Mouse (Mus musculus): ENCODE data around the gene Olfm2. TPM values are rescaled to one million over a fixed set of nuclear protein-coding genes. Genes with fewer than 3 reads are reported as not detected.

Olfm2 gene
- polyA plus RNA-seq, 1 experiment = 4.4 TPM

DNA sequence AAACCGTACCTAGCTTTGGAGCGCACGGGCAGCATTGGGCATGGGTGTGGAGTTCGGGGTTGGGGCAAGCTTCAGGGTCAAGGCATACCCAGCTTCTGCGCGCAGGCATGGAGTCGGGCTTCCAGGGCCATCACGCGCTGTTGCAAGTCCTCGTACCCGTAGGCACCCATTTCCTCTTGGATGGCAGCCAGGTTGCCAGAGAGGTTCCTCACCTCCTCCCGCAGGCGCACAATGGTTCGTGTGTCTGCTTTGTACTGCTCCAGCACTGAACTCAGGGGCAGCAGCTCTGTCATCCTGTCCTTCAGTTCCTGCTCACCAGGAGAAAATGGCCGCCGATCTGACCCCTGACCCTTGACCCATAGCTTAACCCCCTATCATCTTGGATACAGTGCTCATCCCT lies 74.1 kb downstream of the Olfm2 start:
- peaks cover 2% of the 10 kb centered on the region for H3K4me1 ChIP-seq (ENCODE audit: control insufficient read depth, insufficient read depth, low read length)
- H3K27me3 ChIP-seq (ENCODE audit: control insufficient read depth, insufficient read depth, low read length, poor library complexity, severe bottlenecking) = no peaks in the 10 kb centered on the region
- H3K27ac ChIP-seq (ENCODE audit: insufficient read depth, low read length) = no peak overlapping the region
- H3K4me3 ChIP-seq (ENCODE audit: low read depth, low read length) = peak overlapping the region; percentile 19
- TF ChIP-seq POLR2A (IDR thresholded peaks at IDR 0.05; ENCODE audit: insufficient read depth, low read length) (no peak), CTCF (IDR thresholded peaks at IDR 0.05; ENCODE audit: low read depth, low read length) (no peak), EP300 (IDR thresholded peaks at IDR 0.05; ENCODE audit: insufficient read depth, low read depth, low read length) (no peak)
- no peak overlapping the region for H3K9ac ChIP-seq (ENCODE audit: low read depth, poor library complexity, severe bottlenecking)
- H3K9me3 ChIP-seq (replicated peaks; ENCODE audit: control insufficient read depth, insufficient read depth, low read length, poor library complexity, severe bottlenecking) = no peaks in the 10 kb centered on the region
- H3K36me3 ChIP-seq (ENCODE audit: control insufficient read depth, insufficient read depth, low read length, poor library complexity, severe bottlenecking) = no peaks in the 10 kb centered on the region

DNA sequence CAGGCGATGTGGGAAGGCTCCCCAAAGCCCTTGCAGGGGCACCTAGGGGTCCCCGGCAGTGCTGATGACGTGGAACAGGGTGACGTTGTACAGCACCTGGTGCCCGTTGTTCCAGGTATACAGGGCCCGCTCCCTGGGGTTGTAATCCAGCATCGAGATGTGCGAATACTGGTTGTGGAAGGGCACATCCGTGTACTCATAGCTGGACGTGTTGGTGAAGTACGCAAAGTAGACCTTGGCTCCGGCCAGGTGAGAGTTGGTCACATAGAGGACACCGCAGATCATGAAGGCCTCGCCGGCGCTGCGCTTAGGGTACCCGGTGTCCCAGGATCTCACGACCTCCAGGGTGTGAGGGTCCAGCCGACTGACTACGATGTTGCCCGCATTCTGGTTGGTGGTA lies 78.1 kb downstream of the Olfm2 start:
- no peaks in the 10 kb centered on the region for H3K27me3 ChIP-seq (ENCODE audit: control insufficient read depth, insufficient read depth, low read length, poor library complexity, severe bottlenecking)
- H3K36me3 ChIP-seq (ENCODE audit: control insufficient read depth, insufficient read depth, low read length, poor library complexity, severe bottlenecking) = peaks cover 8% of the 10 kb centered on the region
- H3K4me3 ChIP-seq (ENCODE audit: low read depth, low read length) = no peak overlapping the region
- peaks cover 7% of the 10 kb centered on the region for H3K4me1 ChIP-seq (ENCODE audit: control insufficient read depth, insufficient read depth, low read length)
- H3K27ac ChIP-seq (ENCODE audit: insufficient read depth, low read length) = no peak overlapping the region
- no peak overlapping the region for H3K9ac ChIP-seq (ENCODE audit: low read depth, poor library complexity, severe bottlenecking)
- no peak for TF ChIP-seq CTCF (IDR thresholded peaks at IDR 0.05; ENCODE audit: low read depth, low read length)
- no peak for TF ChIP-seq EP300 (IDR thresholded peaks at IDR 0.05; ENCODE audit: insufficient read depth, low read depth, low read length)
- TF ChIP-seq POLR2A (IDR thresholded peaks at IDR 0.05; ENCODE audit: insufficient read depth, low read length) = no peak
- no peaks in the 10 kb centered on the region for H3K9me3 ChIP-seq (replicated peaks; ENCODE audit: control insufficient read depth, insufficient read depth, low read length, poor library complexity, severe bottlenecking)

DNA sequence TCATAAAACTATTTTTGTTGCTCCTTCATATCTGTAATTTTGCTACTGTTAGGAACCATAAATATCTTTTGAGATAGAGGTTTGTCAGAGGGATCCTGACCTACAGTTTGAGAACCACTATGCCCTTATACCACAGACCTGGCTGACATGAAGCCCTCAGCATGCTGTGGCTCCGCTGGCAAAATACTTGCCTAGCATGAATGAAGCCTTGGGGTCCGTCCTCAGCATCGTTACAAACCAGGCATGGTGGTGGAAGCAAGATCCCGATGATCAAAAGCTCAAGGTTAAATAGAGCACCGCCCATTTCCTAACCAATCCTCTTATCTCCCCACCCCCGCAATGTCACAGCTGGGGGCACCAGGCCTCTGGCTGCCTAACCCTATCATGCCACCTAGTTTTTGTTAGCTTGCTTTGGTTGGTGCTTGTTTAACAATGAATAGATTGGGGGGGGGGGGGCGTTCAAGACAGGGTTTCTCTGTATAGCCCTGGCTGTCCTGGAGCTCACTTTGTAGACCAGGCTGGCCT lies 79.6 kb downstream of the Olfm2 start:
- Histone ChIP-seq H3K9ac (ENCODE audit: low read depth, poor library complexity, severe bottlenecking) (no peak overlapping the region), H3K36me3 (ENCODE audit: control insufficient read depth, insufficient read depth, low read length, poor library complexity, severe bottlenecking) (peaks cover 14% of the 10 kb centered on the region), H3K4me3 (ENCODE audit: low read depth, low read length) (no peak overlapping the region), H3K4me1 (ENCODE audit: control insufficient read depth, insufficient read depth, low read length) (peaks cover 6% of the 10 kb centered on the region), H3K27me3 (ENCODE audit: control insufficient read depth, insufficient read depth, low read length, poor library complexity, severe bottlenecking) (no peaks in the 10 kb centered on the region), H3K27ac (ENCODE audit: insufficient read depth, low read length) (no peak overlapping the region), H3K9me3 (replicated peaks; ENCODE audit: control insufficient read depth, insufficient read depth, low read length, poor library complexity, severe bottlenecking) (no peaks in the 10 kb centered on the region)
- TF ChIP-seq POLR2A (IDR thresholded peaks at IDR 0.05; ENCODE audit: insufficient read depth, low read length) (no peak), CTCF (IDR thresholded peaks at IDR 0.05; ENCODE audit: low read depth, low read length) (no peak), EP300 (IDR thresholded peaks at IDR 0.05; ENCODE audit: insufficient read depth, low read depth, low read length) (no peak)

DNA sequence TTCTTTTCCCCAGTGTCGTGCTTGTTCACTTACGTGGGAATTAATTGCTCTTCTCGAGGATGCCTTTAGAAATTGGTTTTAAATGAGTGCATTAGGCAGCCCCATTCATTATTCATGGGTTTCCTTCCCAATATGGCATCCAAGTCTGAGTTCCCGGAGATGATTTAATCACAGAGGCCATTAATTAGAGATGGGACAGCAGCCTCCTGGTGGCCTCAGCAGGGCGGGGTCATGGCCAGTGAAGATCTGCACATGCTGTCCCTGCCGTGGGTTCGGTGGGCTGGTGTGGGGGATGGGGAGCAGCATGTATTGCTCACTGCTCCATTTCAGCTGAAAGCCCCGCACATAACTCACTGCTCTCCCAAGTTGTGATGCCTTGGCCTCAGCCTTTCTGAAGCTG lies 80.2 kb downstream of the Olfm2 start:
- Histone ChIP-seq H3K9me3 (replicated peaks; ENCODE audit: control insufficient read depth, insufficient read depth, low read length, poor library complexity, severe bottlenecking) (no peaks in the 10 kb centered on the region), H3K27ac (ENCODE audit: insufficient read depth, low read length) (no peak overlapping the region), H3K4me1 (ENCODE audit: control insufficient read depth, insufficient read depth, low read length) (peaks cover 6% of the 10 kb centered on the region), H3K4me3 (ENCODE audit: low read depth, low read length) (no peak overlapping the region), H3K36me3 (ENCODE audit: control insufficient read depth, insufficient read depth, low read length, poor library complexity, severe bottlenecking) (peaks cover 20% of the 10 kb centered on the region), H3K9ac (ENCODE audit: low read depth, poor library complexity, severe bottlenecking) (no peak overlapping the region), H3K27me3 (ENCODE audit: control insufficient read depth, insufficient read depth, low read length, poor library complexity, severe bottlenecking) (no peaks in the 10 kb centered on the region)
- no peak for TF ChIP-seq POLR2A (IDR thresholded peaks at IDR 0.05; ENCODE audit: insufficient read depth, low read length)
- TF ChIP-seq CTCF (IDR thresholded peaks at IDR 0.05; ENCODE audit: low read depth, low read length) = no peak
- no peak for TF ChIP-seq EP300 (IDR thresholded peaks at IDR 0.05; ENCODE audit: insufficient read depth, low read depth, low read length)

DNA sequence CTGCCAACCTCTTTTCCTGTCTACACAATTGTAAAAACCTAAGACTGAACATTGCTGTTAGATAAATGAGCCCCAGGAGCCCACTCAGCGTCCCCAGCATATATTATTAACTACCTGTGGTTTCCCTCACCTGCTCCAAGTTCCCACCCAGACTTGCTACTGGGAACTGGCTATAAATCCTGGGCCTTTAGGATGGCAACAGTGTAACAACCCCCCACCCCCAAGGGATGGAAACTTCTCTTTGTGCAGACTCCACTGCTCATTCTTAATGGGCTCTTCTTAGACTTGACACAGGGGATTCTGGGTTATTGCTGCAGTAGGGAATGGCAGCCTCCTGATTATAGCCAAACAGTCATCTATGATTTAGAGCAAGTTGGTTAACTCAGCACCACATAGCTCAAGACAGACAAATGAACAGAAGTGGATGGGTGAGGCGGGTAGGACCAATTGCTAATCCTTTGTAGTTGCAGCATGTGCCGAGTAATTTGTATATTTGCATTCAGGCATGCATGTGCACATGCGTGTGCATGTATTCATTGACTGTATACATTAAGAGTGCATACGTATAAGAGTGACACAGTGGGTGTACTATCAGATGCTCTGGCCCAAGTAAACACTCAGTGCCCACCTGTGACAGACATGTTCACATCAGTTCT lies 81.0 kb downstream of the Olfm2 start:
- H3K36me3 ChIP-seq (ENCODE audit: control insufficient read depth, insufficient read depth, low read length, poor library complexity, severe bottlenecking) = peaks cover 21% of the 10 kb centered on the region
- no peak for TF ChIP-seq EP300 (IDR thresholded peaks at IDR 0.05; ENCODE audit: insufficient read depth, low read depth, low read length)
- TF ChIP-seq CTCF (IDR thresholded peaks at IDR 0.05; ENCODE audit: low read depth, low read length) = no peak
- TF ChIP-seq POLR2A (IDR thresholded peaks at IDR 0.05; ENCODE audit: insufficient read depth, low read length) = no peak
- H3K4me1 ChIP-seq (ENCODE audit: control insufficient read depth, insufficient read depth, low read length) = peaks cover 6% of the 10 kb centered on the region
- no peak overlapping the region for H3K4me3 ChIP-seq (ENCODE audit: low read depth, low read length)
- H3K9me3 ChIP-seq (replicated peaks; ENCODE audit: control insufficient read depth, insufficient read depth, low read length, poor library complexity, severe bottlenecking) = no peaks in the 10 kb centered on the region
- H3K27ac ChIP-seq (ENCODE audit: insufficient read depth, low read length) = no peak overlapping the region
- H3K9ac ChIP-seq (ENCODE audit: low read depth, poor library complexity, severe bottlenecking) = no peak overlapping the region
- H3K27me3 ChIP-seq (ENCODE audit: control insufficient read depth, insufficient read depth, low read length, poor library complexity, severe bottlenecking) = no peaks in the 10 kb centered on the region

DNA sequence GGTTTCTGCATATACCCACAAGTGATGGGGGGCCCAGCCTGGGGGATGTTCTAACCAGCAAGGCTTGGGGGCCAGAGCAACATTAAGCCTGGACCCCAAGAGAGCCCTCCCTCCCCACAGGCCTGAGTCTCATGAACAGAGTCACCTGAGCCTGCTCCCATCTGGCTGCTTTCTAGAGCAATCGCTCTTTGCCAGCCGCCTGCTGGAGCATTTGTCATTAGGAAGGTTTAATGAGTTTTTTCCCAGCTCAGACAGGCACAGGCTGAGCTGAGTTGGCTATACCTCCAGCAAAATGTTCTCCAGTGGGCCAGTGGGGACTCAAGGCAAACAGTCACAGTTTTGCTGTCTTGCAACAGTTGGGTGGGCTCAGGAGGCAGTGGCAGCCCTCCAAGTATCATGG lies 81.8 kb downstream of the Olfm2 start:
- no peaks in the 10 kb centered on the region for H3K9me3 ChIP-seq (replicated peaks; ENCODE audit: control insufficient read depth, insufficient read depth, low read length, poor library complexity, severe bottlenecking)
- no peak for TF ChIP-seq CTCF (IDR thresholded peaks at IDR 0.05; ENCODE audit: low read depth, low read length)
- TF ChIP-seq POLR2A (IDR thresholded peaks at IDR 0.05; ENCODE audit: insufficient read depth, low read length) = no peak
- no peak for TF ChIP-seq EP300 (IDR thresholded peaks at IDR 0.05; ENCODE audit: insufficient read depth, low read depth, low read length)
- no peak overlapping the region for H3K4me3 ChIP-seq (ENCODE audit: low read depth, low read length)
- H3K4me1 ChIP-seq (ENCODE audit: control insufficient read depth, insufficient read depth, low read length) = peaks cover 6% of the 10 kb centered on the region
- peaks cover 22% of the 10 kb centered on the region for H3K36me3 ChIP-seq (ENCODE audit: control insufficient read depth, insufficient read depth, low read length, poor library complexity, severe bottlenecking)
- H3K27ac ChIP-seq (ENCODE audit: insufficient read depth, low read length) = no peak overlapping the region
- no peaks in the 10 kb centered on the region for H3K27me3 ChIP-seq (ENCODE audit: control insufficient read depth, insufficient read depth, low read length, poor library complexity, severe bottlenecking)
- no peak overlapping the region for H3K9ac ChIP-seq (ENCODE audit: low read depth, poor library complexity, severe bottlenecking)
